ENCODE assay signal across 13 mouse cellular contexts in genomic region chr4:151263786-151264414, GRCm38 (mm10).
DNase-seq lines count a peak whose midpoint lies in the region; ATAC-seq and TF ChIP-seq lines count a peak whose summit lies in the region.
"Had no signal": no experiment of that assay in that cellular context is flagged by ENCODE, and none has a peak within 500 bp of the region (broad histone marks: within the 10 kb centered on the region; RNA-seq: fewer than 3 reads in every experiment).

No protein-coding gene starts in this region.

- no peak for TF ChIP-seq POLR2A in limb, embryonic 14.5 days (IDR thresholded peaks at IDR 0.05; ENCODE audit: borderline replicate concordance, extremely low read depth, insufficient read depth, insufficient read length)

- WGBS in hindbrain, embryonic 13.5 days, result 30% methylated on average over 14 of the region's 14 CpGs
- 53% methylated on average over 14 of the region's 14 CpGs for WGBS in hindbrain, embryonic 11.5 days
- WGBS in limb, embryonic 14.5 days, result 32% methylated on average over 14 of the region's 14 CpGs

- ATAC-seq in hindbrain, embryonic 13.5 days (ENCODE audit: low FRiP score), result no peak
- ATAC-seq in hindbrain, embryonic 11.5 days (ENCODE audit: low FRiP score), result no peak
- no peak for ATAC-seq in limb, embryonic 14.5 days (ENCODE audit: low FRiP score, low read depth)
- ATAC-seq in inflammation-experienced regulatory T-cells, adult 6 months, result no peak
- ATAC-seq: activated CD4-positive, CD25-positive, alpha-beta regulatory T cell, adult 4 months had no signal

- H3K27me3 ChIP-seq in hindbrain, embryonic 13.5 days, result 0 out of 2 replicates have a peak, but pooled peaks cover 9% of the 10 kb centered on the region
- H3K27me3 ChIP-seq in hindbrain, embryonic 11.5 days (ENCODE audit: control insufficient read depth, insufficient read depth, low read length), result no peaks in the 10 kb centered on the region
- H3K27me3 ChIP-seq in limb, embryonic 14.5 days (ENCODE audit: control insufficient read depth, insufficient read depth, low read length), result no peaks in the 10 kb centered on the region

- H3K4me2 ChIP-seq in hindbrain, embryonic 13.5 days, result no peak overlapping the region
- no peak overlapping the region for H3K4me2 ChIP-seq in hindbrain, embryonic 11.5 days (replicated peaks; ENCODE audit: low read depth, low read length)
- 0 out of 2 replicates have a peak overlapping the region, but pooled peaks have one; percentile 10 for H3K4me2 ChIP-seq in limb, embryonic 14.5 days (replicated peaks; ENCODE audit: low read depth, low read length, severe bottlenecking)

- no peaks in the 10 kb centered on the region for H3K36me3 ChIP-seq in hindbrain, embryonic 13.5 days
- H3K36me3 ChIP-seq in hindbrain, embryonic 11.5 days (ENCODE audit: control insufficient read depth, insufficient read depth, low read length), result no peaks in the 10 kb centered on the region
- no peaks in the 10 kb centered on the region for H3K36me3 ChIP-seq in limb, embryonic 14.5 days (ENCODE audit: control insufficient read depth, insufficient read depth, low read length)

- H3K9ac ChIP-seq in hindbrain, embryonic 13.5 days, result no peak overlapping the region
- H3K9ac ChIP-seq in hindbrain, embryonic 11.5 days (ENCODE audit: low read depth, low read length), result no peak overlapping the region
- no peak overlapping the region for H3K9ac ChIP-seq in limb, embryonic 14.5 days (ENCODE audit: low read depth, low read length, severe bottlenecking)

- peaks cover 35% of the 10 kb centered on the region for H3K4me1 ChIP-seq in hindbrain, embryonic 13.5 days (replicated peaks)
- 0 out of 2 replicates have a peak, but pooled peaks cover 2% of the 10 kb centered on the region for H3K4me1 ChIP-seq in hindbrain, embryonic 11.5 days (replicated peaks; ENCODE audit: control insufficient read depth, insufficient read depth, low read length)
- peaks cover 29% of the 10 kb centered on the region for H3K4me1 ChIP-seq in limb, embryonic 14.5 days (ENCODE audit: control insufficient read depth, insufficient read depth, low read length)

- H3K27ac ChIP-seq in hindbrain, embryonic 13.5 days, result peak overlapping the region; percentile 72
- H3K27ac ChIP-seq in hindbrain, embryonic 11.5 days (ENCODE audit: low read depth, low read length), result no peak overlapping the region
- no peak overlapping the region for H3K27ac ChIP-seq in limb, embryonic 14.5 days (replicated peaks; ENCODE audit: low read depth, low read length)

- H3K4me3 ChIP-seq in hindbrain, embryonic 13.5 days, result no peak overlapping the region
- no peak overlapping the region for H3K4me3 ChIP-seq in hindbrain, embryonic 11.5 days (ENCODE audit: low read depth, low read length)
- no peak overlapping the region for H3K4me3 ChIP-seq in limb, embryonic 14.5 days (replicated peaks; ENCODE audit: low read length)
- H3K4me3 ChIP-seq: myocyte had no signal

- no peak for DNase-seq in hindbrain, embryonic 11.5 days (ENCODE audit: low spot score)
- peak; percentile 37 for DNase-seq in right cerebral cortex, postnatal 4 days
- DNase-seq in right cerebral cortex, adult 18-20 months, result no peak
- peak; percentile 50 for DNase-seq in limb, embryonic 14.5 days (ENCODE audit: low spot score)
- no peak for DNase-seq in embryo, embryonic 11 days
- DNase-seq: heart, adult 18-20 months; kidney, postnatal 10 days; layer of hippocampus, adult 9-11 months; thymus, adult 18-20 months had no signal

- H3K9me3 ChIP-seq in hindbrain, embryonic 13.5 days, result no peaks in the 10 kb centered on the region
- H3K9me3 ChIP-seq in hindbrain, embryonic 11.5 days (ENCODE audit: control insufficient read depth, low read length), result no peaks in the 10 kb centered on the region
- H3K9me3 ChIP-seq in limb, embryonic 14.5 days (ENCODE audit: control insufficient read depth, low read length), result no peaks in the 10 kb centered on the region

Comparison
In these comparisons a context has a peak if more than half of its experiments do, and no peak if none do; other contexts are left out.
1. DNase-seq: peak in right cerebral cortex, postnatal 4 days (single experiment) and limb, embryonic 14.5 days (single experiment); none in hindbrain, embryonic 11.5 days (single experiment), right cerebral cortex, adult 18-20 months (single experiment) and embryo, embryonic 11 days (single experiment).